In genomic region chr8:70494416-70494945, GRCm38 (mm10) we compare ENCODE assay signal across 10 mouse cellular contexts. TPM values are rescaled to one million over a fixed set of nuclear protein-coding genes. Genes with fewer than 3 reads are reported as not detected.
A peak's percentile ranks its signal among the peaks of the same experiment; 100 is the strongest.
DNase-seq lines count a peak whose midpoint lies in the region; ATAC-seq and TF ChIP-seq lines count a peak whose summit lies in the region.
"Had no signal": no experiment of that assay in that cellular context is flagged by ENCODE, and none has a peak within 500 bp of the region (broad histone marks: within the 10 kb centered on the region; RNA-seq: fewer than 3 reads in every experiment).

No protein-coding gene starts in this region.

- no peak overlapping the region for H3K27ac ChIP-seq in heart, embryonic 11.5 days (ENCODE audit: low read depth, low read length)
- H3K27ac ChIP-seq in testis, adult 2 months (ENCODE audit: control insufficient read depth, insufficient read depth, low read depth, low read length) = no peak overlapping the region
- peak overlapping the region; percentile 69; the same call in 1 of the 2 replicates for H3K27ac ChIP-seq in limb, embryonic 11.5 days (replicated peaks; ENCODE audit: low read depth, low read length)

- H3K4me2 ChIP-seq in heart, embryonic 11.5 days = no peak overlapping the region; the same call in 1 of the 2 replicates
- peak overlapping the region; percentile 94 for H3K4me2 ChIP-seq in limb, embryonic 11.5 days (ENCODE audit: low read depth, severe bottlenecking)

- H3K36me3 ChIP-seq in heart, embryonic 11.5 days (ENCODE audit: control insufficient read depth, insufficient read depth, low read length) = no peaks in the 10 kb centered on the region
- H3K36me3 ChIP-seq in testis, adult 2 months (ENCODE audit: control insufficient read depth, insufficient read depth, low read length) = no peaks in the 10 kb centered on the region
- H3K36me3 ChIP-seq in limb, embryonic 11.5 days (ENCODE audit: control insufficient read depth, insufficient read depth, low read length) = no peaks in the 10 kb centered on the region
- no peaks in the 10 kb centered on the region for H3K36me3 ChIP-seq in splenic B cell, adult 2 months (ENCODE audit: control insufficient read depth, insufficient read depth, low read length, poor library complexity, severe bottlenecking)

- no peak for ATAC-seq in heart, embryonic 11.5 days (replicated peaks; ENCODE audit: insufficient number of reproducible peaks, low FRiP score, low TSS enrichment)
- ATAC-seq in limb, embryonic 11.5 days (ENCODE audit: insufficient number of reproducible peaks, low FRiP score, low TSS enrichment, low read depth) = no peak

- no peaks in the 10 kb centered on the region for H3K9me3 ChIP-seq in heart, embryonic 11.5 days (replicated peaks; ENCODE audit: control insufficient read depth, low read length)
- H3K9me3 ChIP-seq in limb, embryonic 11.5 days (ENCODE audit: control insufficient read depth, low read length) = no peaks in the 10 kb centered on the region

- H3K27me3 ChIP-seq in heart, embryonic 11.5 days (ENCODE audit: control insufficient read depth, insufficient read depth, low read length) = peaks cover 96% of the 10 kb centered on the region
- H3K27me3 ChIP-seq in testis, adult 2 months (ENCODE audit: control insufficient read depth, insufficient read depth, low read length) = peaks cover 3% of the 10 kb centered on the region
- peaks cover 37% of the 10 kb centered on the region for H3K27me3 ChIP-seq in limb, embryonic 11.5 days (ENCODE audit: control insufficient read depth, insufficient read depth, low read length)
- peaks cover 2% of the 10 kb centered on the region; the same call in 1 of the 2 replicates for H3K27me3 ChIP-seq in splenic B cell, adult 2 months (ENCODE audit: control insufficient read depth, insufficient read depth, low read length, poor library complexity, severe bottlenecking)

- no peak for TF ChIP-seq CTCF in testis, adult 2 months (IDR thresholded peaks at IDR 0.05; ENCODE audit: control insufficient read depth, insufficient read depth, insufficient replicate concordance, low read depth, low read length)

- peaks cover 33% of the 10 kb centered on the region for H3K4me1 ChIP-seq in heart, embryonic 11.5 days (ENCODE audit: control insufficient read depth, insufficient read depth, low read length)
- H3K4me1 ChIP-seq in testis, adult 2 months (ENCODE audit: control insufficient read depth, insufficient read depth, low read length) = peaks cover 39% of the 10 kb centered on the region
- H3K4me1 ChIP-seq in limb, embryonic 11.5 days (ENCODE audit: control insufficient read depth, insufficient read depth, low read length) = peaks cover 58% of the 10 kb centered on the region

- H3K9ac ChIP-seq in heart, embryonic 11.5 days (ENCODE audit: low read depth, low read length) = no peak overlapping the region
- H3K9ac ChIP-seq in limb, embryonic 11.5 days (ENCODE audit: low read length) = peak overlapping the region; percentile 75

- 1% methylated on average over 28 of the region's 28 CpGs for WGBS in heart, embryonic 11.5 days (ENCODE audit: insufficient replicate concordance)
- 1% methylated on average over 28 of the region's 28 CpGs for WGBS in limb, embryonic 11.5 days

- H3K4me3 ChIP-seq in heart, embryonic 11.5 days (ENCODE audit: low read depth, low read length) = 0 out of 2 replicates have a peak overlapping the region, but pooled peaks have one; percentile 8
- H3K4me3 ChIP-seq in testis, adult 2 months (ENCODE audit: control insufficient read depth, low read depth, low read length) = peak overlapping the region; percentile 46; the same call in 1 of the 2 replicates
- H3K4me3 ChIP-seq in limb, embryonic 11.5 days (ENCODE audit: low read depth, low read length) = peak overlapping the region; percentile 72

- DNase-seq in heart, adult 11 months = no peak
- DNase-seq in testis, postnatal 14 days (ENCODE audit: low spot score) = no peak
- DNase-seq in limb, embryonic 11.5 days (ENCODE audit: low spot score) = peak; percentile 69
- DNase-seq in splenic B cell, adult 2 months (ENCODE audit: low read depth, low spot score) = peak; percentile 64
- DNase-seq in cerebellum, postnatal 36 days = no peak
- DNase-seq in kidney, postnatal 14 days = no peak
- DNase-seq: gastrocnemius, postnatal 14 days had no signal

- TF ChIP-seq POLR2A in testis, adult 2 months (IDR thresholded peaks at IDR 0.05; ENCODE audit: control insufficient read depth, low read depth, low read length) = no peak

RNA-seq across cellular contexts. Expression of gene Crlf1, which starts 1.5 kb away (rescaled TPM):
- 0.80 and 3.8 TPM in 2 replicates for polyA plus RNA-seq in heart, embryonic 11.5 days (2014; fragmentation: Nextera tagmentation; extraction: Ambion mirVana)
- polyA plus RNA-seq in testis, adult 2 months (2012; rRNA removed) = 126 and 137 TPM in 2 replicates
- polyA plus RNA-seq in limb, embryonic 11.5 days (2014; fragmentation: Nextera tagmentation; extraction: Ambion mirVana) = 85.8 and 102 TPM in 2 replicates
- polyA plus RNA-seq: liver, adult 2 months had no signal

RNA-seq across cellular contexts. Expression of gene Tmem59l, which starts 7.3 kb away (rescaled TPM):
- 0.44 and 0.86 TPM in 2 replicates for polyA plus RNA-seq in heart, embryonic 11.5 days (2014; fragmentation: Nextera tagmentation; extraction: Ambion mirVana)
- 62.6 and 62.9 TPM in 2 replicates for polyA plus RNA-seq in testis, adult 2 months (2012; rRNA removed)
- 20.0 and 20.8 TPM in 2 replicates for polyA plus RNA-seq in limb, embryonic 11.5 days (2014; fragmentation: Nextera tagmentation; extraction: Ambion mirVana)
- polyA plus RNA-seq: liver, adult 2 months had no signal

RNA-seq across cellular contexts. Expression of gene Rex1bd, which starts 12.1 kb away (rescaled TPM):
- 109 and 124 TPM in 2 replicates for polyA plus RNA-seq in heart, embryonic 11.5 days (2014; fragmentation: Nextera tagmentation; extraction: Ambion mirVana)
- polyA plus RNA-seq in testis, adult 2 months (2012; rRNA removed) = 23.9 and 26.9 TPM in 2 replicates
- 126 and 138 TPM in 2 replicates for polyA plus RNA-seq in limb, embryonic 11.5 days (2014; fragmentation: Nextera tagmentation; extraction: Ambion mirVana)

RNA-seq across cellular contexts. Expression of gene Uba52, which starts 16.1 kb away (rescaled TPM):
- polyA plus RNA-seq in heart, embryonic 11.5 days (2014; fragmentation: Nextera tagmentation; extraction: Ambion mirVana) = 798 and 827 TPM in 2 replicates
- 768 and 853 TPM in 2 replicates for polyA plus RNA-seq in testis, adult 2 months (2012; rRNA removed)
- polyA plus RNA-seq in limb, embryonic 11.5 days (2014; fragmentation: Nextera tagmentation; extraction: Ambion mirVana) = 926 and 927 TPM in 2 replicates

RNA-seq across cellular contexts. Expression of gene Klhl26, which starts 17.7 kb away (rescaled TPM):
- polyA plus RNA-seq in heart, embryonic 11.5 days (2014; fragmentation: Nextera tagmentation; extraction: Ambion mirVana) = 9.2 and 10.1 TPM in 2 replicates
- polyA plus RNA-seq in testis, adult 2 months (2012; rRNA removed) = 3.6 and 4.8 TPM in 2 replicates
- polyA plus RNA-seq in limb, embryonic 11.5 days (2014; fragmentation: Nextera tagmentation; extraction: Ambion mirVana) = 18.9 and 21.7 TPM in 2 replicates

Comparison
In these comparisons a context has a peak if more than half of its experiments do, and no peak if none do; other contexts are left out.
1. H3K4me3 ChIP-seq: peak in every context shown above with its lines; median percentile 72 in limb, embryonic 11.5 days; 46 in testis, adult 2 months; 8 in heart, embryonic 11.5 days.
2. DNase-seq: peak in limb, embryonic 11.5 days (single experiment) and splenic B cell, adult 2 months (single experiment); none in heart, adult 11 months (single experiment), testis, postnatal 14 days (single experiment), cerebellum, postnatal 36 days (0 of 2) and kidney, postnatal 14 days (single experiment).
3. RNA of gene Crlf1, which starts 1.5 kb away (polyA plus RNA-seq): 126 to 137 TPM in testis, adult 2 months and 85.8 to 102 TPM in limb, embryonic 11.5 days; 0.80 to 3.8 TPM in heart, embryonic 11.5 days; every median in the first group is over 10 times any median in the second.
4. RNA of gene Tmem59l, which starts 7.3 kb away (polyA plus RNA-seq): 62.6 to 62.9 TPM in testis, adult 2 months and 20.0 to 20.8 TPM in limb, embryonic 11.5 days; 0.44 to 0.86 TPM in heart, embryonic 11.5 days; every median in the first group is over 10 times any median in the second.